Mouse (Mus musculus): ENCODE measurements at regions not wholly inside any gene's neighbourhood (a gene's known extent, or its start where the extent isn't known, plus 50 kb on each side); places are given as distances from the start of the nearest gene placed in this dataset.
A peak's percentile ranks its signal among the peaks of the same experiment; 100 is the strongest.

- DNase-seq (ENCODE audit: extremely low spot score, low spot score), result no peak
Measured at GRCm38 (mm10) chr9:61225020-61225652, 147.0 kb upstream of the Tle3 start.

GRCm38 (mm10) chr9:61225882-61226281, 146.3 kb upstream of the Tle3 start:
- DNase-seq (ENCODE audit: extremely low spot score, low spot score), result no peak

GRCm38 (mm10) chr9:61226596-61227384, 145.4 kb upstream of the Tle3 start:
- no peak for DNase-seq (ENCODE audit: extremely low spot score, low spot score)

GRCm38 (mm10) chr9:61227492-61228229, 144.5 kb upstream of the Tle3 start:
- peak; percentile 40 for DNase-seq (ENCODE audit: extremely low spot score, low spot score)

- DNase-seq (ENCODE audit: extremely low spot score, low spot score), result no peak
Measured at GRCm38 (mm10) chr9:61228230-61228631, 143.9 kb upstream of the Tle3 start.

GRCm38 (mm10) chr9:61230306-61230705, 141.9 kb upstream of the Tle3 start:
- DNase-seq (ENCODE audit: extremely low spot score, low spot score), result no peak

GRCm38 (mm10) chr9:61232630-61233029, 139.5 kb upstream of the Tle3 start:
- no peak for DNase-seq (ENCODE audit: extremely low spot score, low spot score)

- no peak for DNase-seq (ENCODE audit: extremely low spot score, low spot score)
Measured at GRCm38 (mm10) chr9:61233251-61233650, 138.9 kb upstream of the Tle3 start.

GRCm38 (mm10) chr9:61235653-61236610, 136.2 kb upstream of the Tle3 start:
- DNase-seq (ENCODE audit: extremely low spot score, low spot score), result no peak

- no peak for DNase-seq (ENCODE audit: extremely low spot score, low spot score)
Measured at GRCm38 (mm10) chr9:61238687-61239250, 133.4 kb upstream of the Tle3 start.

GRCm38 (mm10) chr9:61239328-61239727, 132.8 kb upstream of the Tle3 start:
- no peak for DNase-seq (ENCODE audit: extremely low spot score, low spot score)

- no peak for DNase-seq (ENCODE audit: extremely low spot score, low spot score)
Measured at GRCm38 (mm10) chr9:61241442-61241841, 130.7 kb upstream of the Tle3 start.

GRCm38 (mm10) chr9:61242167-61242860, 129.9 kb upstream of the Tle3 start:
- DNase-seq (ENCODE audit: extremely low spot score, low spot score), result no peak

- DNase-seq (ENCODE audit: extremely low spot score, low spot score), result no peak
Measured at GRCm38 (mm10) chr9:61243289-61243688, 128.9 kb upstream of the Tle3 start.

- no peak for DNase-seq (ENCODE audit: extremely low spot score, low spot score)
Measured at GRCm38 (mm10) chr9:61249691-61250425, 122.3 kb upstream of the Tle3 start.

- DNase-seq (ENCODE audit: extremely low spot score, low spot score), result no peak
Measured at GRCm38 (mm10) chr9:61251606-61252005, 120.6 kb upstream of the Tle3 start.

- no peak for DNase-seq (ENCODE audit: extremely low spot score, low spot score)
Measured at GRCm38 (mm10) chr9:61253761-61254160, 118.4 kb upstream of the Tle3 start.

- DNase-seq (ENCODE audit: extremely low spot score, low spot score), result no peak
Measured at GRCm38 (mm10) chr9:61257488-61257887, 114.7 kb upstream of the Tle3 start.

GRCm38 (mm10) chr9:61258100-61258499, 114.1 kb upstream of the Tle3 start:
- no peak for DNase-seq (ENCODE audit: extremely low spot score, low spot score)

Measured in neural tube, embryonic 10.5 days (tissue).